Mouse (Mus musculus) layer of hippocampus, postnatal 14 days (tissue): ENCODE results near the gene Il23a. TPM values are rescaled to one million over a fixed set of nuclear protein-coding genes. Genes with fewer than 3 reads are reported as not detected.
A peak's percentile ranks its signal among the peaks of the same experiment; 100 is the strongest.
"Not testable (repeated sequence)": the region's sequence is repeated elsewhere in the genome, so short reads cannot be mapped to it uniquely, and the experiment has no call there.

ENCODE experiments used
- DNase-seq, 2 experiments: peaks; one replicate each; pipeline ENCODE4 v3.0.0; 2021 to 2022; ENCODE audit warnings: low spot score in 2 of 2, mixed read lengths in 1 of 2
- long read RNA-seq, 2 experiments: library from polyadenylated mRNA; stranded (forward); transcript quantifications; one replicate each; pipeline ENCODE4 v2.0.0; 2021
- total RNA-seq, 2 experiments: library from RNA; stranded (reverse); gene quantifications; 2 replicates each; pipeline ENCODE4 v1.2.3; 2021

The Il23a gene
- 1 to 10 TPM; 2.4 to 3.2 TPM for total RNA-seq
- long read RNA-seq, experiment 1, partial matches to known transcripts: 2 of 2 reads
- long read RNA-seq, experiment 1, other reads (novel, unspliced or antisense): 0 of 2 reads
- long read RNA-seq, experiment 2, transcript Il23a-201 (4 exons, 1,360 nt): major isoform, 5 of 9 reads
- long read RNA-seq, experiment 2, partial matches to known transcripts: 1 of 9 reads
- long read RNA-seq, experiment 2, other reads (novel, unspliced or antisense): 1 of 9 reads

- DNase-seq: no peak
These were observed at the start of gene Il23a for GRCm38 (mm10) chr10:128298702-128299171. Gene Il23a (minus strand): TSS chr10:128298752.

DNA sequence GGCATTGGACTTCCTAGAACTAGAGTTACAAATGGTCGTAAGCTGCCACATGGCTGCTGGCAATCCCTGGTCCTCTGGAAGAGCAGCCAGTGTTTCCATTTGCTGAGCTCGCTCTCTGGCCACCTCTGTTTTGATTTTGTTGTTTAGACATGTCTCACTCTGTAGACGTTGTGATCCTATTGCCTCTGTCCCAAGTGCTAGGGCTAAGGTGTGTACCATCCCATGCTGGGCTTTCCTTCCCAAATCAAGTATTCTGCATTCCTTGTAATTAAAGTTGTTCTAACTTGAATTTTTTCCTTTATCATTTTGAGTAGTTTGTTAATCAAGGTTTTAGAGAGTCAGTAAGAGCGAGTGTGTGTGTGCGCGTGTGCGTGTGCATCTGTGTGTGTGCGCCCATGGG lies 49.0 kb upstream of the Il23a start:
- no peak for DNase-seq

DNA sequence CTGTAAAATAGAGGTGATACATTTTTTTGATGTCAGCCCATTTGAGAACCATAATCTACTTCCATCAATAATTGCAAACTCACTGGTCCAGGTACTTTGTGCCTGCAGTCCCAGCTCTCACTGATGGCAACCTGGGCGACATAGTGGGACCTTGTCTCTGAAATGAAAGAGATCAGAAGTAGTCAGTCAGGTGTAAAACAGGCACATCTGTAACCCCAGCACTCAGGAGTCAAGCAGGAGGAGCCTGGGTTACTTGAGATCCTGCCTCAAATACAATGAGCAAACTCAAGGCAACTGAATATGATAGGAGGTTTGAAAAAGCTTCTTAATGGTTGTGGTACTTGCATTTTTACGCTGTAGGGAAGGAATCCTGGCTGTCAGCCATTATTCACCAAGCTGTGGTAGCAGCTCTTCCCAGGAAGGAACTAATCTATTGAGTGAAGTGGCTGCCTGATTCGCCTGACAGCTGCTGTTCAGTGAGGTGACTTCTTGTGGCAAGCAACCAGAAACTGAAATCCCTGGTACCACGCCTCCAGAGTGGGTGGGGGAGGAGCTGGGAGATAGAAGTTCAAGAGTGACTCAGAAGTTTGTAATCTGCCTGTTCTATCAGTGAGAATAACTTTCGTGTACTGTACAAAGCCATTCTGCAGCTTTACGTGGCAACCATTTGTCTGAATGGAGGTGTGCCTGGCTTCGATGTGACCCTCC lies 46.2 kb upstream of the Il23a start:
- DNase-seq: peak; percentile 25 to 74

DNA sequence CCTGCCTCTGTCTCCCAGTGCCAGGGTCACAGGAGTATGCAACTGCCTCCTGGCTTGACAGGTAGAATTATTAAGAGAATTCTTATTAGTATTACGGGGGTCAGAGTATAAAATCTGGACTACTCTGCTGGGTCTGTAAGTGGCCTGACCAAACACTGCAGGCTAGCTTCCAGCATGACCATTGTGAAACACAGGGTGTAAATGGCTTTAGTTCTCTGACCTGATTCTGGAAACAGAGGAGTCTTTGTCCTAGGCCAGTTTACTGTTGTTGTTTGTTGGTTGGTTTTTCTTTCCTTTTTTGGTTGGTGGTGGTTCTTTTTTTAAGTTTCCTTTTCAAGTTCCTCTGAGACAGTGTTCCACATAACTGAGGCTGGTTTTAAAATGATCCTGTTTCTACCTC lies 44.9 kb upstream of the Il23a start:
- peak in 1 of 2 experiments; percentile 60 for DNase-seq

- DNase-seq: no peak
These were observed 41.7 kb upstream of the Il23a start for GRCm38 (mm10) chr10:128340257-128340656.

DNA sequence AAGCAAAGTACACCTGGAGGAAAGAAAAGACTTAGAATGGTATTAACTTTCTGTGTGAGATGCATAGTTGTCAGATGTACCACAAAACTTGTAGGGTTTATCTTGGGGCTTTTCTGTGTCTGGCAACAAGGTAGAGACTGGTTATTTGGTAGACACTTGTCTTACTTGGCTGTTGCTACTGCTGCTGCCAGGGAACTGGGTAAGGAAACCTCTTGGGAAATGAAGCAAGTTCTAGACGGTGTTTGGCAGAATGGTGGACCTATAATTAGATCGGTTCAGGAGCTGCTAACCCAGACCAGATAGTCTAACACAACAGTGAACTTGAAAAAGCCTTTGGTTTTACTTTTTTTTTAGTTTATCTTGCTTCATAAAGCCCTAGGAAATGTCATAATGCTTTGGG lies 40.4 kb upstream of the Il23a start:
- DNase-seq: no peak

- no peak for DNase-seq
These were observed 39.9 kb upstream of the Il23a start for GRCm38 (mm10) chr10:128338415-128338814.

GRCm38 (mm10) chr10:128337306-128338181 lies 39.0 kb upstream of the Il23a start, which contains the start of gene Cs:
Gene Cs (plus strand): TSS chr10:128337734.
- DNase-seq: peak; percentile 93 to 98

- no peak for DNase-seq
These were observed 38.0 kb upstream of the Il23a start for GRCm38 (mm10) chr10:128336597-128336996.

DNA sequence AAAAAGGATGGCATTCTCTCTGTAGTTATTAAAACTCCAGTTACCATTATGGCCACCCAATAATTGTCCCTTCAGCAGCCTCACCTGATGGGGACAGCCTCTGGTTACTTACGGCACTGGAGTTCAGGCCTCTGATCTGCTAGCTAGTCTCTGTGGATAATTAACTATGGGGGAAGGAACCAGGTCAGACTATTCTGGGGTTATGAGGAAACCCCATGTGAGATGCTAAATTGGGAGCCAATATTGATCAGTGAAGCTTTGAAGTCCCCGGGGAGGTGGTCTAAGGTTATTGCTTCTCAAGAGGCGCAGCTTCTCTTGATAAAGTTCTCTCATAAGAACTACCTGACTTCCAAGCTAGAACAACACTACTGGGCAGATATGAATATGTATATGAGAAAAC lies 37.6 kb upstream of the Il23a start:
- DNase-seq: no peak

GRCm38 (mm10) chr10:128335582-128335981 lies 37.0 kb upstream of the Il23a start:
- peak in 1 of 2 experiments; percentile 63 for DNase-seq

- not testable (repeated sequence) for DNase-seq
These were observed 34.1 kb upstream of the Il23a start for GRCm38 (mm10) chr10:128332358-128333249.

DNA sequence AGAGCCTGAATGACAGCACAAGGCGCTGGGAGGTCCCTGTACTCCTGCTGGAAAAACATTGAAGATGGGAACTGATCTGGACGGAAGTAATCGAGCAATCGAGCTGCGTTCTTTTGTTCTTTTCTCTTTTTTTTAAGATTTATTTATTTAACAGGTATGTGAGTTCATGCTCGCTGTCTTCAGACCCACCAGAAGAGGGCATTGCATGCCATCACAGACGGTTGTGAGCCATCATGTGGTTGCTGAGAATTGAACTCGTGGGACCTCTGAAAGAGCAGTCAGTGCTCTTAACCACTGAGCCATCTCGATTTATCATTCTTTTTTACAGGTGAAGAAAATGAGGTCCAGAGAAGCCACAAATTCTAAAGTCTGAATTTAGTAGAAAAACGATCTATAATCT lies 29.1 kb upstream of the Il23a start:
- DNase-seq: no peak

GRCm38 (mm10) chr10:128326825-128327224 lies 28.3 kb upstream of the Il23a start:
- no peak for DNase-seq

GRCm38 (mm10) chr10:128323516-128323915 lies 25.0 kb upstream of the Il23a start:
- DNase-seq: no peak

DNA sequence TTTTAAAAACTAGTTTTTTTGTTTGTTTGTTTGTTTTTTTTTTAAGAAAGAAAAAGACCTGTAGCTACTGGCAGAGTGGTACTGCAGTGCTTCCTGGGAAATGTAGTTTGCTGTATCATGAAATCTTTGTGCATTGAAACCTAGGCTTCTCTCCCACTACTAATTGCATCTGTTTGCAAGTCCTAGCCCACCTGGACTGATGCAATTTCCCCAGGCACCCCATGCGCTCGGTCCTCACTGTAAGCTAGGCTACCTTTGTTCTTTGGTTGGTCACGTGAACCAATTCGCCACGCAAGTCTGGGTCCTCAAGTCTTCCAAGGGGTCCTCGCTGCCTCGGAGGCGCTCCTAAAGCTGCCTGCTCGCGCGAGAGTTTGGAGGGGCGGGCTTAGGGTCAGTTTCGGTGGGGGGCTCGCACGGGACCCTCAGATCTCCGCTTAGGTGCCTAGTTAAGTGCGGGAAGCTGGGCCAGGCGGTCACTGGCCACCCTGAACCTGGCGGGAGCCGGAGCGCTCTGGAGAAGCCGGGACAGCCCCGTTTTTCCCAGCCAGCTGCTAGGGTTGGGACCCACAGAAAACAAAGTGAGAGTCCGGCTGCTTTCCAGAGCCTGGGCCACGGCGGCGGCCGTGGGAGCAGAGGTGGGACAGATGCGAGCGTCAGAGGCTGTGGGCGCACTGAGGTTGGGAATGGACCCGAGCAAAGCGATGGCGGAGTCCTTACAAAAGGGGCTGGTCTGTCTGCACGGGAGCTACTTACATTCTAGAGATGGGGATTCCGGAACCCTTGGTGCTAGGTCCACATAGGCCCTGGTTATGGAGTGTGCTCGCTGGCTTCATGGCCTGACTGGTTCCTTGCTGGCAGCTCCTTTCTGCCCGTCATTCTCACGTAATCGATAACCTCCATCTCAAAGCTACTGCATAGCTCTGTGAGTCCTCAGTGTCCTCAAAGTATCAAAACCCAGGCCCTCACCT lies 23.9 kb upstream of the Il23a start, which contains the start of gene Cnpy2:
TSS of gene Cnpy2 (plus strand) at position 319 of the 968 bp plus-strand sequence.
- peak; percentile 89 to 91 for DNase-seq

- no peak for DNase-seq
These were observed 23.1 kb upstream of the Il23a start for GRCm38 (mm10) chr10:128321641-128322040.

GRCm38 (mm10) chr10:128315578-128315977 lies 17.0 kb upstream of the Il23a start:
- no peak for DNase-seq

DNA sequence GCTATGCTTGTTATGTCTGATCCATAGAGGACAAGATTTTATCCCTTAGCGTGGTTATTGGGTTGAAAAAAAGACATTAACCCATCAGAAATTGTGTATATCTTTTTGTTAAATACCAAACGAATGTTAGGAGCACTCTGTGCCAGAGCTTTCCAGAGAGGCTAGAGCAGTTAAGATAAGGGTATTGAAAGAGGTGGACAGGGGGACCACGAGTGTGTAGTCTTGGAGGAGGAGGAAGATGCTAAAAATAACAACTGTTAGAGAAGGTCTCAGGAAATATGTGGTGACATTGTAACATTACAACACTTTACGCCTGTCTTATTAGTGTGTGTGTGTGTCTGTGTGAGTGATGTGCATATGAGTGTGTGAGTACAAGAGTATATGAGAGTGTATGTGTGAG lies 12.3 kb upstream of the Il23a start:
- DNase-seq: no peak
